Mouse (Mus musculus): ENCODE measurements around the gene Vapb.

Gene Vapb

GRCm38 (mm10) chr2:173789945-173790804, 52.9 kb downstream of the Vapb start:
- no peak for DNase-seq (ENCODE audit: extremely low read depth, low read depth, low spot score)

GRCm38 (mm10) chr2:173791904-173792757, 54.8 kb downstream of the Vapb start:
- no peak for DNase-seq (ENCODE audit: extremely low read depth, low read depth, low spot score)

GRCm38 (mm10) chr2:173794018-173794417, 56.7 kb downstream of the Vapb start:
- no peak for DNase-seq (ENCODE audit: extremely low read depth, low read depth, low spot score)

- no peak for DNase-seq (ENCODE audit: extremely low read depth, low read depth, low spot score)
Measured at GRCm38 (mm10) chr2:173794531-173795510, 57.5 kb downstream of the Vapb start.

- no peak for DNase-seq (ENCODE audit: extremely low read depth, low read depth, low spot score)
Measured at GRCm38 (mm10) chr2:173795801-173796673, 58.7 kb downstream of the Vapb start.

- DNase-seq (ENCODE audit: extremely low read depth, low read depth, low spot score), result no peak
Measured at GRCm38 (mm10) chr2:173796674-173796963, 59.3 kb downstream of the Vapb start.

- DNase-seq (ENCODE audit: extremely low read depth, low read depth, low spot score), result no peak
Measured at GRCm38 (mm10) chr2:173799513-173799912, 62.2 kb downstream of the Vapb start.

- DNase-seq (ENCODE audit: extremely low read depth, low read depth, low spot score), result no peak
Measured at GRCm38 (mm10) chr2:173800566-173800965, 63.3 kb downstream of the Vapb start.

- no peak for DNase-seq (ENCODE audit: extremely low read depth, low read depth, low spot score)
Measured at GRCm38 (mm10) chr2:173801405-173801876, 64.1 kb downstream of the Vapb start.

GRCm38 (mm10) chr2:173802176-173802575, 64.9 kb downstream of the Vapb start:
- no peak for DNase-seq (ENCODE audit: extremely low read depth, low read depth, low spot score)

GRCm38 (mm10) chr2:173802956-173803355, 65.6 kb downstream of the Vapb start:
- no peak for DNase-seq (ENCODE audit: extremely low read depth, low read depth, low spot score)

GRCm38 (mm10) chr2:173803827-173804226, 66.5 kb downstream of the Vapb start:
- no peak for DNase-seq (ENCODE audit: extremely low read depth, low read depth, low spot score)

GRCm38 (mm10) chr2:173806621-173807020, 69.3 kb downstream of the Vapb start:
- DNase-seq (ENCODE audit: extremely low read depth, low read depth, low spot score), result no peak

GRCm38 (mm10) chr2:173808942-173809341, 71.6 kb downstream of the Vapb start:
- DNase-seq (ENCODE audit: extremely low read depth, low read depth, low spot score), result no peak

GRCm38 (mm10) chr2:173810036-173810850, 72.9 kb downstream of the Vapb start:
- no peak for DNase-seq (ENCODE audit: extremely low read depth, low read depth, low spot score)

GRCm38 (mm10) chr2:173810851-173811130, 73.5 kb downstream of the Vapb start:
- DNase-seq (ENCODE audit: extremely low read depth, low read depth, low spot score), result no peak

GRCm38 (mm10) chr2:173811850-173812249, 74.5 kb downstream of the Vapb start:
- DNase-seq (ENCODE audit: extremely low read depth, low read depth, low spot score), result no peak

GRCm38 (mm10) chr2:173813071-173813470, 75.8 kb downstream of the Vapb start:
- DNase-seq (ENCODE audit: extremely low read depth, low read depth, low spot score), result no peak

GRCm38 (mm10) chr2:173826287-173826686, 89.0 kb downstream of the Vapb start:
- no peak for DNase-seq (ENCODE audit: extremely low read depth, low read depth, low spot score)
